Mouse (Mus musculus) lung, postnatal 0 days (tissue): ENCODE measurements around the gene Itpripl1.

Experiments used
- CTCF ChIP-seq: IDR thresholded peaks from 2 replicates; pipeline ENCODE4 v1.5.1; 2016; ENCODE audit warnings: antibody characterized with exemption, mild to moderate bottlenecking
- EP300 ChIP-seq: IDR thresholded peaks from 2 replicates; pipeline ENCODE4 v1.6.1; 2016; ENCODE audit warnings: antibody characterized with exemption, mild to moderate bottlenecking, control low read depth

DNA sequence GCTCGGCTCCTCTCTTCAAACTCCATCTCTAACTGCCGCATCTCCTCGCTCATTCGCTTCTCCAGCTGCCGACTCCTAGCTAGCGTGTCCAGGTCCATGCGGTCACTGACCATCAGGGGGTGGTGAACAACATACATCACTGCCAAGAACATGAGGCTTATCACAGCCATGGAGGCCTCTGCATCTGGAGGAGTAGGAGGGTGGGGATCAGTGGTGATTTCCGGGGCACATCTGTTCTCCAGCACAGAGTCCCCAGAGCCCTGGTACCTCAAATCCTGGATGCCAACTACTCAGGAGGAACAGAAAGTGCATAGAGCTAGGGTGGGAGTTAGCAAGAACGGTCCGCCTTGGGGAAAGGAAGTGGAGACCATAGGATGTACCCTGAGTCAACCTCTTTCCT, 1.2 kb downstream of the Itpripl1 start:
- TF ChIP-seq CTCF (no peak), EP300 (no peak)
